Mouse (Mus musculus): ENCODE measurements at regions not wholly inside any gene's neighbourhood (a gene's known extent, or its start where the extent isn't known, plus 50 kb on each side); places are given as distances from the start of the nearest gene placed in this dataset.

DNA sequence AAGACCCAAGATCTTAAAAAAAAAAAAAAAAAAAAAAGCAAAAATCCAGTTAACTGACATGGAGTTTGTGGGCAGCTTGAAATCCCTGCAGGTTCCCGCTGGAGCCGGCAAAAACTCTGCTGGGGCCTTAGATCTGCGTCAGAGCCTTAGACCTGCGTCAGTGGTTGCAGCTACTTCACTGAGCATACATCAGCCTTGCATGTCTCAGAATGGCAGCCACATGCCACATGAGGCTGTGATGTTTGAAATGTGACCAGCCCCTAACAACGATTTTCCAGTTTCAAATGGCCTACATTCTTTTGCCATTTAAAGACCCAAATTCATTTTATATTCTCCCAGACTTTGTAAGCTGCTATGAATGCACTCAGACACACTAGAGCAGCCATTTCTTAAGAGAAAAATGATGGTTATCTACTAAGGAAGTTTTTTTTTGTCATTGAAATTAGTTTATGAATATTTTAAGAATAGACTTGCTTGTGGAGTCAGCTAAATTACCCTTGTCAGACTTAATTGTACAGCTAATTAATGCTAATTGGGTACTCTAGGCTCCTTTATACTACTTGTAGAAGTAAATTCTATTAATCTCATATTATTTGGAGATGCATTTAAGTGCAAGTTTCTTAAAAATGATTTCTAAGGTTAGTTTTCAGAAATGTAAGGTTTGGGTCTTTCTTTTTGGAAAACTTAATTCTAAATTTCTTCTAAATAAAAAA lies 70.8 kb downstream of the Toporsl start:
- DNase-seq = no peak

DNA sequence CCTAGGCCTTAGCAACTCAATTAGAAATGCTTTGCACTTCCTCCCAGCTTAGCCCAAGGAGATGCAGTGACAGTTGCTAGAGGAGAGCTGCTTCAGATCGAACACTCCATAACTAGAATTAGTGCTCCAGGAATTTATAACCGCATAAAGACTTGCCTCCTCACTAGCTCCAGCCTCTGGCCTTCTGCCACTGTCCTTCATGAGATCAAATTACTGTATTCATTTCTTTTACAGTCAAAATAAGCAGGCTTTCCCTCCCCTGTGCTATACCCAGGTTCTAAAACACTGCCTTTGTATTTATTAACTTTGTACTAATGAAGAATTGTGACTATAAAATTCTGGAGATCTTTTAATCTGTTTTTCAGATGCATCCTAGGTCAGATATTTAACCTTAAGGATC lies 104.8 kb upstream of the Olfr275 start:
- no peak for DNase-seq

DNA sequence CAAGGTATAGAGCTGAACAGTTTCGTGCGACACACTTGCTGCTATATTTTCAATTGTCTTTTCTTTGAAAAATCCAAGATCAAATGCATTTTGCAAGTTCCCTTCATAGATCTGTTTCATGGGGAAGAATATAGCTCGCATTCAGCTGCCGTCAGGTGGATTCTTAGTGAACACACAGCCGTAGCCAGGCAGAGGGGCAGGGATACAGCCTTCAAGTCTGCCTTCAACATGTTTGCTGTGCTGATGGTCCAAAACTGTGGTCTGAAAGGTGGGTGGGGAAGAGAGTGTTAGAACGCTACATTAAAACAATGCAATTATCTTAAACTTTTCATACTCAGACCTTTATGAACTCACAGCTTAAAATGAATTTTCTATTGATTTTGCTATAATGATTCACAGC lies 88.2 kb upstream of the Olfr275 start:
- no peak for DNase-seq

DNA sequence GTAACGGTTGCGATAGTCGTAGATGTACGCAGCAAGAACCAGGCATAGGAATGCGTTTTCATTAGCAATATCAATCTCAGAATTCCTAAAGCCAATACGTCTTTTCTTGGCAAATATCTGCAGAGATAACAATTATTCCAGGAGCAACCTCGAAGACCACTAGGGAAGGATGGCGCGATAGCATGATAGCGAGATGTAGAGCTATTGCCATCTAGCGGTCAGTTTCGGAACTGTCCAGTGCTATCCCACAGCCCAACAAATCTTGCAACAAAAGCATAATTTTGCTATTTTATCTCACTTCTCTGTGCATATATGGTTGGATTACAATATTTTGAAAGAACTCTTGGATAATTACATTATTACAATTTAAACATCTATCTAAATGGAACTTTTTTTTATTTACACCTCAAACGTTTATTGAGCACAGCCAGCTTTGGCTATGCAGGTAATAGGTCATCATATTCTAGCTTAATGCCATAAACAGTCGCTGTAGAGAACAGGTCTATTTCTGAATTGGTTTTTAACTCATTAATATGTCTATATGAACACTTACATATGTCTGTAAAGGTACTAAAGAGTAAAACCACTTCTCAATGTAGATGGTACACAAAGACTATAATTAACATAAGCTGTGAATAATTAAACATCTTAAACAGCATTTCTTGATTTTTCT lies 87.6 kb upstream of the Olfr275 start:
- DNase-seq = peak; percentile 31 to 35

DNA sequence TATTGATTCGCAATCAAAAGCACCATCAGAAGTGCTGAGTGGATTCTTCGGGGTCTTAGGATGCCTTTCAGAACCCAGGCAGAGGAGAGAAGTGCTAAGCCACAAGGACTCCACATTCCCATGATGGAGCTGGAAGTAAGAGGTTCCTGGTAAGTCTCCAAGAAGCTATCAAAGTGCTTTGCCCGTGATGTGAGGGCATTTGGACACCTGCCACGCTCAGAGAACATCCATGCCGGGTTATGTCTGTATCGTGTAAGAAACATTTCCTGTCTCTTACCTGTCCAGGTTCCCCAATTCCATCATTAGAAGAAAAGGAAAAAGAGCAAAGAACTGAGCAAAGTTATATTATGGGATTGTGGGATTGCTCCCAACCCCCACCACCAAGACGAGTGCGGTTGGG lies 81.3 kb upstream of the Olfr275 start:
- no peak for DNase-seq

DNA sequence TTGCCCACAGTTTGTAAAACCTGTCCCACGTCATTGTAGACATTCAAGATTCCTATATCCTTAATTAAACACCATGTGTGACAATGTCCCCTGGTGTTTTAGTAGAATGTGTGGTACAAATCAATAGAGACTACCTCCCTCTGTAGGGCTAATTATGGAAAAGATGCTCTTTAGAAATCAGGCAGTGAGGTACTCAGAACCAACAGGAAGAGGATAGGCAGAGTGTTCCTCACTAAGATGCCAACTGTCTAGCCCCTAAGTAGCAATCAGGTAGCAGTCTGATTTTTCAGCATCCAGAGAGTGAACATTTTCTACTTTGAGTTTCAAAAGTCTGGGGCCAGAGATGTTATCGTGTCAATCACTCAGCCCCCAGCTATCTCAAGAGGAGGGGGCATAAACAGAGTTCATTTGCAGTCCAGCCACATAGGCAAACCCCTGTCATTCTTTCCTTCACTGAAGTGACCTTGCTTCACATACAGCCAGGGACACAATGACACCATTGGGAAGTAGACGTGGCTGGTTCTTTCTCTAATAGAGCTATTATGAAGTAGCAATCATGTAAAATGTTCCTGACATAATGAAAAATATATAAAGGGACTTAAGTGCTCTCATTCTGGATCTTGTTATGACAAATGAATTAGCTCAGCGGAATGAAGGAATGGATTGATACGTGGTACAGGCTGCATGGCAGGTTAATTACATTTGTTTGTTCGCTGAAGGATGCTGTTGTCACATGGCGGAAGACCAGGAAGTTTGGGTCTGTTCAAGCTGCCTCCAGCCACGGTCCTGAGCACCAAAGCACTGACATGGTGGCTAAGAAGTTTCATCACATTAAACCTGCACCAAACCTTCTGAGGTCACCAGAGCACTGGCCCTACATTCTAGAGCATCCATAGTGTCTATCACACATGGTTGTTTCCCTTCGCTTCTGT lies 74.6 kb upstream of the Olfr275 start:
- DNase-seq = no peak

DNA sequence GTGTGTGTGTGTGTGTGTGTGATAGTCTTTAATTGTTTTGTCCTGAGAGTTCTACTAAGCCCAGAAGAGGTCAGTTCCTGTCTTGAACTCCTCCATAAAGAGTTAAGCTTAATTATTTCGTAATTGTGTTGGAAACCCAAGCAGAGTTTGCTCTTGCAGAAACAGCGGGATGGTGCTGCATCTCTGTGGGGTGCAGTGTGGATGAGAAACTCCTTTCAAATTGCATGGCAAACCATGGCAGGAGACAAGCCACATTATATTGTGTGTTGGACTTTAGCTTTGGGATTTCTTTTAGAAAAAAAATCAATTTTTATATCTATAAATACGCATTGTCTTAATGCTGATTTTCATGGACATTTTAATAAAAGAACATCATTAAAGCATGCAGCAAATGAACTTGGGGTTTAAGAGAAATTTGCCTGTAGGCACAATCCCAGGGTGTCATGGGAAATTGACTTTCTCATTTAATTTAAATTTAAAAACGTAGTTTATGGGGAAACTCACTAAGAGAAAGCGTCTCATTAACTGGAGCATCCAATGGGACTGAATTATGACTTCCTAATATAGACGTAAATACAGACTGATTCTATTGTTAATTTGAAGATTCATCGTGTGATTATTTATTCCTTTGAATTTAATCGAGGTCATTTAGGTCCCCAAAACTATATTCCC lies 61.4 kb upstream of the Olfr275 start:
- no peak for DNase-seq
